Mouse (Mus musculus) lung, embryonic 15.5 days (tissue): ENCODE results near the gene Bricd5. TPM values are rescaled to one million over a fixed set of nuclear protein-coding genes. Genes with fewer than 3 reads are reported as not detected.
"Not testable (repeated sequence)": the region's sequence is repeated elsewhere in the genome, so short reads cannot be mapped to it uniquely, and the experiment has no call there.

Source experiments
- ATAC-seq: fragments of 200-750 bp; cut with Nextera tagmentation; 2 replicates; pipeline ENCODE4 v1.8.0; 2017; ENCODE audit warnings: moderate number of reproducible peaks, borderline replicate concordance; ENCODE audit not compliant: low FRiP score, low TSS enrichment; ENCODE audit errors: extremely low read depth
- H3K27ac ChIP-seq: fragments of 300-500 bp; sonication (generic); 2 replicates; pipeline ENCODE4 v1.5.1; 2015; ENCODE audit warnings: moderate library complexity, mild to moderate bottlenecking, inconsistent platforms
- H3K27me3 ChIP-seq: fragments of 300-500 bp; sonication (generic); 2 replicates; pipeline ENCODE4 v1.6.1; 2015; ENCODE audit warnings: inconsistent platforms
- H3K36me3 ChIP-seq: fragments of 300-500 bp; sonication (generic); 2 replicates; pipeline ENCODE4 v1.6.1; 2015; ENCODE audit warnings: inconsistent platforms
- H3K4me1 ChIP-seq: fragments of 300-500 bp; sonication (generic); 2 replicates; pipeline ENCODE4 v1.6.1; 2015; ENCODE audit warnings: inconsistent platforms
- H3K4me2 ChIP-seq: fragments of 300-500 bp; sonication (generic); 2 replicates; pipeline ENCODE4 v1.6.1; 2015; ENCODE audit warnings: inconsistent platforms, mild to moderate bottlenecking, moderate library complexity
- H3K4me3 ChIP-seq: fragments of 300-500 bp; sonication (generic); 2 replicates; pipeline ENCODE4 v1.5.1; 2015; ENCODE audit warnings: mild to moderate bottlenecking, inconsistent platforms
- H3K9ac ChIP-seq: fragments of 300-500 bp; sonication (generic); 2 replicates; pipeline ENCODE4 v1.6.1; 2015; ENCODE audit warnings: inconsistent platforms
- H3K9me3 ChIP-seq: fragments of 300-500 bp; sonication (generic); 2 replicates; pipeline ENCODE4 v1.6.1; 2016; ENCODE audit warnings: inconsistent platforms
- WGBS: fragments of 180-500 bp; shearing (Covaris S2); methylation state at CpG from one replicate; pipeline ENCODE4 v1.1.7; 2015; 5-methylcytosine and 5-hydroxymethylcytosine counted together
- polyA plus RNA-seq: library from polyadenylated mRNA; unstranded; fragments of >200 nt; fragmentation: Nextera tagmentation; extraction: Ambion mirVana; gene quantifications from 2 replicates; pipeline ENCODE4 v1.2.1, GENCODE M21; 2015

Bricd5 gene
- polyA plus RNA-seq, 1 experiment from 2014 or later = not detected

DNA sequence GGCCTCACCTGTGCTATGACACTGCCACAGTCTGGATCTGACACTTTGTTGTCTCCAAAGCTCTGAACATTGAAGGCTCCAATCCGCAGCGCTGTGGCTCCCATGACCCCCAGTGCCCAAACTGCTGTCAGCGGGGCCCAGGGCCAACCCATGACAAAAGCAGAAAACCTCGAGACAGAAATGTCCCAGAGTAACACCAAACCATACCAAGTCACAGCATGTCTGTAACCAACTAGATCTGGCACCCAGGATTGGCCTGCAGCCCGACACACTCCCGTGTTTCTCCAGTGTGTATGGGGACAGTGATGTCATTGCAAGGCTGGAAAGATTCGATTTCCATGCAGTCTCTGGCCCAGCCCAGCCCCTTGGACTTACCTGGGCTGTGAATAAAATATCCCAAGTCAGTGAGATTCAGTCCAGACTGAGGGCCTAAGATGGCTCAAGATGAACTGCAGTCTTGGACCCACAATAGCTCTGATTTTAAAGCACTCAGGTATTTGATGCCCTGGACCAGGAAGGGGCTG is 31.0 kb upstream of the Bricd5 start, which contains the start of gene Dnase1l2:
Gene Dnase1l2, minus strand, starts transcription at position 474 of the 524 bp plus-strand sequence.
- WGBS = 76% methylated on average over 7 of the region's 7 CpGs
- Histone ChIP-seq H3K27me3 (no peaks in the 10 kb centered on the region), H3K9ac (no peak within 1 kb of the TSS), H3K36me3 (peaks cover 77% of the 10 kb centered on the region), H3K4me2 (no peak within 1 kb of the TSS), H3K9me3 (no peaks in the 10 kb centered on the region), H3K27ac (no peak within 1 kb of the TSS), H3K4me1 (no peaks in the 10 kb centered on the region), H3K4me3 (no peak within 1 kb of the TSS)
- no peak for ATAC-seq

DNA sequence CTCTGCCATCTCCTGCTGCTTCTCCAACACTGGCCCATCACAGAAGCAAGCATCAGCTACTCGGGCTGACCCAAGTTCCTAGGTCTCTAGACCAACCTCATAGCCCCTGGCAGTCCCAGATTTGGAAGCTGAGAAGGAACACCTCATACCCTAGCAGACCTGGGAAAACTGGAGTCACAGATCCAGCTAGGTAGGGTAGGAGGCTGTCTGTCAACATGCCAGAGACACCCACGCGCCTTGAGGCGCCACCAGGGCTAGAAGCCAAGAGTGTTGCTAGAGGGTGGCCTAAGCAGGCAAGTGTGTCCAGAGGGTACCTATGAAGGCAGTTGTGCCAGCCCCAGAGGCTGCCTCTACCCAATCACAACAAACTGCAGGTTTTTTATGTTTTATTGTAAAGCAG is 30.3 kb upstream of the Bricd5 start:
- Histone ChIP-seq H3K4me2 (no peak overlapping the region), H3K36me3 (peaks cover 77% of the 10 kb centered on the region), H3K27ac (no peak overlapping the region), H3K4me1 (no peaks in the 10 kb centered on the region), H3K9me3 (no peaks in the 10 kb centered on the region), H3K27me3 (no peaks in the 10 kb centered on the region), H3K9ac (no peak overlapping the region), H3K4me3 (no peak overlapping the region)
- 75% methylated on average over 4 of the region's 4 CpGs for WGBS
- ATAC-seq = no peak

DNA sequence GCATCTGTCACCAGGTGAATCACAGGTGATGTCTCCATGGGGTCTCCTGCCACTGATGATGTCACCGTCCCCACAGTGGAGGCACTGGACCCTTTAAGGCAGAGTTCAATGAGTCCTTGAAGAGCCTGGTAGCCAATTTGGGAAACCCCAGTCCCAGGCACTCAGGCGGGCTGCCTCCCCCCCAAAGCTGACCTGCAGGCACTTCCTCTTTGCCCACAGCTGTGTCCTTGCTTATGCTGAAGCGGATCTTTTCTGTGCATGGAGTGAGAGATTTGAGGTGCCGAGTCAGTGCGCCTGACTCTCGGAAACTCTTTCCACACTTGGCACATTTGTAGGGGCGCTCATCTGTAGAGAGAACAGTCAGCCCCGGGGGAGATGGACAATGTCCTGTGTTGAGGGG is 27.1 kb upstream of the Bricd5 start:
- H3K4me2 ChIP-seq = no peak overlapping the region
- H3K27me3 ChIP-seq = no peaks in the 10 kb centered on the region
- peaks cover 80% of the 10 kb centered on the region for H3K36me3 ChIP-seq
- no peak for ATAC-seq
- no peak overlapping the region for H3K27ac ChIP-seq
- 88% methylated on average over 8 of the region's 8 CpGs for WGBS
- H3K4me3 ChIP-seq = no peak overlapping the region
- no peaks in the 10 kb centered on the region for H3K9me3 ChIP-seq
- no peak overlapping the region for H3K9ac ChIP-seq
- H3K4me1 ChIP-seq = no peaks in the 10 kb centered on the region

DNA sequence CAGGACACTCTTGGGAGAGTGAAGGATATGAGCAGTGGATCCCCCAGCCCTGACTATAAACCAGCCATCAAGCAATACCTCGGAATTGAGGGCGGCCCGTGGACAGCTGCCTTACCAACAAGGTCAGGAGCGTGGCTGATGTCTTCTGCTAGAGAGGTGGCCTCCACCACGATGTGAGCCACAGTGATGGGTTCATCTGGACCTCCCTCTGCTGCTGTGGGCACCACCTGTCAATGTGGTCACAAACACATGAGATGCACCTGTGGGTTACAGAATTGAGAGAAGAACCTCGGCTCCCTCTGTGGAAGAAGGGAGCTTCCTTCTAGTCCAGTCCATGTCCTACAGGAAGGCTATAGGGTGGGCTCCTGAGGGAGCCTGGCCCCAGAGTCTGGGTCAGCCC is 24.2 kb upstream of the Bricd5 start:
- no peak for ATAC-seq
- no peak overlapping the region for H3K4me2 ChIP-seq
- H3K27ac ChIP-seq = no peak overlapping the region
- H3K4me1 ChIP-seq = peaks cover 14% of the 10 kb centered on the region
- WGBS = 89% methylated on average over 6 of the region's 6 CpGs
- no peaks in the 10 kb centered on the region for H3K9me3 ChIP-seq
- H3K4me3 ChIP-seq = no peak overlapping the region
- H3K9ac ChIP-seq = no peak overlapping the region
- H3K36me3 ChIP-seq = peaks cover 65% of the 10 kb centered on the region
- no peaks in the 10 kb centered on the region for H3K27me3 ChIP-seq

DNA sequence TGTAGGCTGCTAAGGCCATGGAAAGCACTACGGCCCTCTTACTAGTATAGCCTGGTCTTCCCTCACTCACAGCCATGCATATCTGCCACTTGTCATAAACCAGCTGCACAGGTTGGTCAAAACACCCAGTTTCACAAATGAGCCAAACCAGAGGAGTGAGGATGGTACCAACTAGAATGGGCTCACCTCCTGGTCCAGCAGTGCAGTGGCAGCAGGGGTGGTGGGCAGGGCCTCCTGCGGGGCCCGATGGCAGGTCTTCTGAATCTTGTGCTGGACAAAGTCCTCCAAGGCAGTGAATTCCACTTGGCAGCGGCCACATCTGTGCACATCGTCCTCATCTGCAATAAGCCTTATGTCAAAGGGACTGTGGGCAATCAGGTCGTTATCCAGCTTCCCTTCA is 22.5 kb upstream of the Bricd5 start:
- ATAC-seq = no peak
- H3K36me3 ChIP-seq = peaks cover 48% of the 10 kb centered on the region
- WGBS = 90% methylated on average over 6 of the region's 6 CpGs
- no peak overlapping the region for H3K4me3 ChIP-seq
- H3K27ac ChIP-seq = no peak overlapping the region
- H3K9ac ChIP-seq = no peak overlapping the region
- H3K4me2 ChIP-seq = no peak overlapping the region
- H3K9me3 ChIP-seq = no peaks in the 10 kb centered on the region
- peaks cover 18% of the 10 kb centered on the region for H3K4me1 ChIP-seq
- H3K27me3 ChIP-seq = no peaks in the 10 kb centered on the region

DNA sequence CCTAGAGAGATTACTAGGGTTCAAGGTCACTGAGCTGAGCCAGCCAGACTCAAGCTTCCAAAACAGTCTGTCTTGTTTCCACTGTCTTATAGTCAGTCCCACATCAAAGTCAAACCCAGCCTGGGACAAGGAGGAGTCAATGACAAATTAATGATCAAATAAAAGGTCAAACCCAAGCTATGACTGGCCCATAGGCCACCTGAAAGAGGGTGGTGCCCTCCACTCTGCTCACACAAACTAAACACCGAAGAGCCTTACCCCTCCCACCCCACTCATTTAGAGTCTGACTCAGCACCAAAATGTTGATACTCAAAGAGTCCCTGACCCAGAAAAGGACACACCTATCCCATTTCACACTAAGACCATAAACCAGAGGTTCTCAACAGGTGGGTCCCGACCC is 20.3 kb upstream of the Bricd5 start:
- no peak for ATAC-seq
- H3K4me3 ChIP-seq = no peak overlapping the region
- H3K4me2 ChIP-seq = no peak overlapping the region
- H3K9me3 ChIP-seq = no peaks in the 10 kb centered on the region
- no peak overlapping the region for H3K27ac ChIP-seq
- H3K36me3 ChIP-seq = peaks cover 27% of the 10 kb centered on the region
- no peak overlapping the region for H3K9ac ChIP-seq
- H3K27me3 ChIP-seq = no peaks in the 10 kb centered on the region
- WGBS = 77% methylated on average over 2 of the region's 2 CpGs
- peaks cover 18% of the 10 kb centered on the region for H3K4me1 ChIP-seq

DNA sequence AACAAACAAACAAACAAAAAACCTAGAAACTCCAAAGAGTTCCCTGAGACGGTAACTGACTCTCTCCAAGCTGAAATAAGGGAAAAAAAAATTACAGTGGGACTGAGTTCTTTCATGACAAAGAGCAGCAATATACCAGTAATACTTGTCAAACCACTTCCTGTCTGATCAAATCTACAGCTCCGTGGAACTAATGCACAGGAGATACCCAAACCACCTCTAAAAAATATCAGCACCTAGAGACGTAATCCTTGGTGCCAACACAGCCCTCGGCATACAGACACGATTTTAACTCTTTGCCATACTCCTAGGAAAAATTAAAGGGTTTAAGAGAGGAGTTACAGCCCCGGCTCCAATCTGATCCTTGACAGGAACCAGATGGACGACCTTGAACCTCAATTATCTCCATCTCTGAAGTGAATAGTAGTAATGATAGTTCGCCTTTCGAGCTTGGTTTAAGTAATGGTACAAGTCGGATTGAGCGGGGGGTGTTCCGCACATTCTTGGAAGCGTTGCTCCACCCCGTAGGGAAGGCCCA is 19.4 kb upstream of the Bricd5 start:
- no peak for ATAC-seq
- H3K4me3 ChIP-seq = peak overlapping the region; percentile 79
- WGBS = under 1% methylated on average over 14 of the region's 14 CpGs
- H3K9me3 ChIP-seq = no peaks in the 10 kb centered on the region
- peak overlapping the region; percentile 62 for H3K4me2 ChIP-seq
- H3K9ac ChIP-seq = peak overlapping the region; percentile 86
- no peaks in the 10 kb centered on the region for H3K27me3 ChIP-seq
- peaks cover 18% of the 10 kb centered on the region for H3K4me1 ChIP-seq
- peak overlapping the region; percentile 97 for H3K27ac ChIP-seq
- H3K36me3 ChIP-seq = peaks cover 19% of the 10 kb centered on the region

DNA sequence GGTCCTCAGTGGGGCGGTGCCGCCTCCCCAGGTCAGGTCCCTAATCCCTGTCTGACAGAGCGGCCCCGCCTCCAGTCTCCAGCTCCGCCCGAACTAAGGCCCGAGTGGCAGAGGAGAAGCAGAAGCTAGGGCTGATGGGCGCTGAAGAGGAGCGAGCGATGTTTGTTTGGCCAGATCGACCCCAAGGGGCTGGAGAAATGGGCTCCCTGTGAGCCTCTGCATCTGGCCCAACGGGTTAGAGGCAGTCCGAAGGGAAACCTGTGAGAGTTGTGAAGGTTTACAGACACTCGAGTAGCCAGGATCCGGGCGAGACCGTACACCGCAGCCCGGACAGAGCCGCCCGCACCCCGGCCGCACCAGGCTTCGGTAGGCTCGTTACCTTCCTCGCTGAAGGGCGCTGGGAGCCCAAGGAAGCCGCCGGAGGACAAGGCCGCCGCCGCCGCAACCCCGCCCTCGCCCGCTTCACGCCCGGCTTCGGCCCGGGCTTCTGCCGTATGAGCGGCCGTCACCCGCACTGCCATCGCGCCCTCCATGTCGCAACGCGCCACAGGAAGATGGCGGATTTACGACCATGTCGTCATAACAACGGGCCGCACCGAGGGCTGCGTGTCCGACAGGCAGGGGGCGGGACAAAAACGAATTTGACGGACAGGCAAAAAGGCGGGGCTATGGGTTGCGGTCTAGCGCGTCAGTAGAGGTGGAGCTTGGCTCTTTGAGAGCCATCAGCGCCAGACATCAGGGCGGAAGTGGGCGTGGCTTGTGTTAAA is 18.7 kb upstream of the Bricd5 start:
- Histone ChIP-seq H3K36me3 (peaks cover 13% of the 10 kb centered on the region), H3K9me3 (no peaks in the 10 kb centered on the region), H3K9ac (peak overlapping the region; percentile 86), H3K27ac (peak overlapping the region; percentile 97), H3K27me3 (no peaks in the 10 kb centered on the region), H3K4me2 (peak overlapping the region; percentile 62), H3K4me1 (peaks cover 18% of the 10 kb centered on the region), H3K4me3 (peak overlapping the region; percentile 79)
- peak; percentile 94 for ATAC-seq
- WGBS = under 1% methylated on average over 67 of the region's 67 CpGs

DNA sequence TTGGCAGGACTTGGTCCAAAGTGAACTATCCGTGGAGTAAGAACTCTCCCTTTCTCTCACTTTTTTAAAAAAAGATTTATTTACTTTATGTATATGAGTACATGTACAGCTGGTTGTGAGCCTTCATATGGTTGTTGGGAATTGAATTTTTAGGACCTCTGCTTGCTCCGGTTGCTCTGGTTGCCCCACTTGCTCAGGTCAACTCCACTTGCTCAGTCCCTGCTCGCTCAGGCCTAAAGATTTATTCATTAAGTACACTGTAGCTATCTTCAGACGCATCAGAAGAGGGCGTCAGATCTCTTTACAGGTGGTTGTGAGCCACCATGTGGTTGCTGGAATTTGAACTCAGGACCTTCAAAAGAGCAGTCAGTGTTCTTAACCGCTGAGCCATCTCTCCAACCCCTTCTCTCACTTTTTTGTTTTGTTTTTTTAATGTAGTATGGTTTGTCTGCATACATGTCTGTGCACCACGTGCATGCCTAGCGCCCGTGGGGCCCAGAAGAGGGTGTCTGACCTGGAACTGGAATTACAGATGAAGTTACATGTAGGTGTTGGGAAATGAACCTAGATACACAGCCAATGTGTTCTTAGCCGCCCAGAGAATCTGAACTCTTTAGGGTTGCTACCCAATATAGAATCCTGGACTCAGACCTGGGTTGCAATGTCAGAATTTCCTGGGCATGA is 18.0 kb upstream of the Bricd5 start:
- Histone ChIP-seq H3K4me3 (peak overlapping the region; percentile 79), H3K4me1 (peaks cover 18% of the 10 kb centered on the region), H3K4me2 (peak overlapping the region; percentile 47), H3K27ac (peak overlapping the region; percentile 97)
- not testable (repeated sequence) for H3K9ac ChIP-seq, H3K27me3 ChIP-seq, H3K36me3 ChIP-seq, H3K9me3 ChIP-seq
- ATAC-seq = peak; percentile 38; the same call in 1 of the 2 replicates
- WGBS = 51% methylated on average over 10 of the region's 10 CpGs

DNA sequence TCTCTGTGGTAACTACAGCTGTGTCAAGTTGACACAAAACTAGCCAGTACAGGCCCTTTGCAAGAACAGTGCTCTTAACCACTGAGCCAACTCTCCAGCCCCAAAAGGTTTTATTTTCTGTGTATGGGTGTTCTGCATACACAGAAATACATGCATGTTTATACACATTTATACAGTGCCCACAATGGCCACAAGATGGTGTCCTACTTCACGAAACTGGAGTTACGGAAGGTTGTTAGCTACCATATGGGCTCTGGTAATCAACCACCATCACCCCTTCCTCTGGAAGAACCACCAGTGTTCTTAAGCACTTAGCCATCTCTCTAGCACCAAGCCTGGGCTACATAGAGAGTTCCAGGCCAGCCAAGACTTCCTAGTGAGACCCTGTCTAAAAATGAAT is 12.1 kb upstream of the Bricd5 start:
- H3K36me3 ChIP-seq = no peaks in the 10 kb centered on the region
- no peak overlapping the region for H3K27ac ChIP-seq
- H3K4me3 ChIP-seq = no peak overlapping the region
- H3K4me2 ChIP-seq = no peak overlapping the region
- no peaks in the 10 kb centered on the region for H3K9me3 ChIP-seq
- no peak overlapping the region for H3K9ac ChIP-seq
- WGBS = 63% methylated on average over 2 of the region's 2 CpGs
- no peak for ATAC-seq
- H3K27me3 ChIP-seq = no peaks in the 10 kb centered on the region
- H3K4me1 ChIP-seq = no peaks in the 10 kb centered on the region

DNA sequence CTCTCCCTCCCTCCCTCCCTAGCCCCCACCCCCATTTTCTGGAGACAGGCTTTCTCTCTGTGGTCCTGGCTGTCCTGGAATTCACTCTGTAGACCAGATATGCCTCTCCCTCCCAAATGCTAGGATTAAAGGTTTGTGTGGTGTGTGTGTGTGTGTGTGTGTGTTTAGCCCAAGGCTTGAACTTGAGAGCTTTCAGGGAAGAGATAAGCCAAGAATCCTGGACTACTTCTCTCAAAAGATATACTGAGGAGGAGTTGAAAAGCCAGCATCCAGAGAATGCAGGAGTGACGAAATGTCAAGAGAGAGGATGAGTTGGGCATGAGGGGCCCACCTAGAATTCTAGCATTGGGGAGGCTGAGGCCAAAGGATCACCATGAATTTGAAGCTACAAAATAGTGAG is 10.8 kb upstream of the Bricd5 start:
- Histone ChIP-seq H3K4me3 (no peak overlapping the region), H3K4me2 (no peak overlapping the region), H3K27ac (no peak overlapping the region), H3K9ac (no peak overlapping the region), H3K27me3 (no peaks in the 10 kb centered on the region), H3K4me1 (no peaks in the 10 kb centered on the region), H3K36me3 (no peaks in the 10 kb centered on the region), H3K9me3 (no peaks in the 10 kb centered on the region)
- ATAC-seq = no peak
- WGBS = 46% methylated on average over 1 of the region's 1 CpGs
